Mouse (Mus musculus) bone marrow macrophage, adult 2 months (primary cell): Measurements from ENCODE around the gene Fam205c.

Experiments
- CTCF ChIP-seq: IDR thresholded peaks from 2 replicates; pipeline ENCODE4 v1.5.1; 2012; ENCODE audit warnings: low read depth, mild to moderate bottlenecking, low read length, moderate library complexity
- POLR2A ChIP-seq: IDR thresholded peaks from 2 replicates; pipeline ENCODE4 v1.6.1; 2012; ENCODE audit warnings: mild to moderate bottlenecking, low read depth, low read length, borderline replicate concordance

- no peak for TF ChIP-seq CTCF
- no peak for TF ChIP-seq POLR2A
These were observed 48.0 kb upstream of the Fam205c start for GRCm38 (mm10) chr4:42922056-42922455.
